In genomic region chr10:60078561-60078917, GRCm38 (mm10) we compare ENCODE assay signal across 8 mouse cellular contexts. TPM values are rescaled to one million over a fixed set of nuclear protein-coding genes. Genes with fewer than 3 reads are reported as not detected.
DNase-seq lines count a peak whose midpoint lies in the region; ATAC-seq and TF ChIP-seq lines count a peak whose summit lies in the region.

No protein-coding gene starts in this region.

- H3K9me3 ChIP-seq in hindbrain, embryonic 12.5 days (replicated peaks), result no peaks in the 10 kb centered on the region
- no peaks in the 10 kb centered on the region for H3K9me3 ChIP-seq in hindbrain, embryonic 10.5 days
- H3K9me3 ChIP-seq in G1E (replicated peaks), result no peaks in the 10 kb centered on the region
- H3K9me3 ChIP-seq in heart, embryonic 14.5 days (ENCODE audit: control insufficient read depth, low read length), result no peaks in the 10 kb centered on the region

- H3K27me3 ChIP-seq in hindbrain, embryonic 12.5 days, result no peaks in the 10 kb centered on the region
- H3K27me3 ChIP-seq in hindbrain, embryonic 10.5 days (ENCODE audit: insufficient read depth, poor library complexity, severe bottlenecking), result no peaks in the 10 kb centered on the region
- H3K27me3 ChIP-seq in G1E (ENCODE audit: insufficient read depth, low read length), result no peaks in the 10 kb centered on the region
- peaks cover 11% of the 10 kb centered on the region; the same call in 1 of the 2 replicates for H3K27me3 ChIP-seq in heart, embryonic 14.5 days (ENCODE audit: control insufficient read depth, insufficient read depth, low read length)

- peaks cover 20% of the 10 kb centered on the region for H3K4me1 ChIP-seq in hindbrain, embryonic 12.5 days
- peaks cover 25% of the 10 kb centered on the region for H3K4me1 ChIP-seq in hindbrain, embryonic 10.5 days (replicated peaks)
- H3K4me1 ChIP-seq in G1E (ENCODE audit: insufficient read depth, low read depth, low read length), result peaks cover 40% of the 10 kb centered on the region
- H3K4me1 ChIP-seq in heart, embryonic 14.5 days (ENCODE audit: control insufficient read depth in 2 of 2, insufficient read depth in 2 of 2, low read length in 2 of 2), result peaks cover 37 to 54% of the 10 kb centered on the region in 2 experiments

- intact Hi-C loops in left cerebral cortex, postnatal 14 days (cut with DNase I), result no loop called here

- no peak for TF ChIP-seq CTCF in G1E (IDR thresholded peaks at IDR 0.05; ENCODE audit: low read depth, low read length)

- H3K4me2 ChIP-seq in hindbrain, embryonic 12.5 days (replicated peaks), result no peak overlapping the region
- peak overlapping the region; percentile 49 for H3K4me2 ChIP-seq in heart, embryonic 14.5 days (ENCODE audit: low read length)

- 0 out of 2 replicates have a peak overlapping the region, but pooled peaks have one; percentile 17 for H3K27ac ChIP-seq in hindbrain, embryonic 12.5 days
- H3K27ac ChIP-seq in hindbrain, embryonic 10.5 days, result no peak overlapping the region
- peak overlapping the region; percentile 63 to 83 for H3K27ac ChIP-seq in heart, embryonic 14.5 days (replicated peaks in 1 of 2; ENCODE audit: control insufficient read depth in 1 of 2, insufficient read depth in 1 of 2, low read depth in 2 of 2, low read length in 2 of 2)

- DNase-seq in hindbrain, embryonic 10.5 days (ENCODE audit: low spot score), result no peak
- DNase-seq in G1E (ENCODE audit: low spot score), result peak; percentile 28
- DNase-seq in c-Kit-positive CD71-positive TER-119-positive erythroid progenitor cells, embryonic 14.5 days (ENCODE audit: low spot score), result peak; percentile 88
- peak; percentile 60 to 68 for DNase-seq in left cerebral cortex, postnatal 14 days (ENCODE audit: low spot score in 2 of 2)
- peak; percentile 71 to 72 for DNase-seq in right cerebral cortex, postnatal 10 days (ENCODE audit: low spot score in 2 of 2)

- no peak for ATAC-seq in hindbrain, embryonic 12.5 days (ENCODE audit: low FRiP score)
- peak; percentile 80 for ATAC-seq in G1E (ENCODE audit: extremely low read depth, insufficient number of reproducible peaks, low FRiP score, poor library complexity, severe bottlenecking)
- ATAC-seq in heart, embryonic 14.5 days (ENCODE audit: insufficient number of reproducible peaks, insufficient read depth, low FRiP score, low read depth), result peak; percentile 79
- ATAC-seq in monocyte, adult 5-6 weeks (replicated peaks; ENCODE audit: insufficient number of reproducible peaks, low FRiP score, low TSS enrichment, poor library complexity, severe bottlenecking), result no peak

- no peak overlapping the region for H3K4me3 ChIP-seq in hindbrain, embryonic 12.5 days
- H3K4me3 ChIP-seq in hindbrain, embryonic 10.5 days, result no peak overlapping the region
- no peak overlapping the region; the same call in 1 of the 2 replicates for H3K4me3 ChIP-seq in G1E (ENCODE audit: low read depth, low read length)
- H3K4me3 ChIP-seq in heart, embryonic 14.5 days (ENCODE audit: control insufficient read depth in 1 of 2, insufficient read depth in 1 of 2, low read depth in 1 of 2, low read length in 2 of 2), result no peak overlapping the region

- H3K9ac ChIP-seq in hindbrain, embryonic 12.5 days, result no peak overlapping the region
- H3K9ac ChIP-seq in heart, embryonic 14.5 days (ENCODE audit: low read length), result 0 out of 2 replicates have a peak overlapping the region, but pooled peaks have one; percentile 5

- H3K36me3 ChIP-seq in hindbrain, embryonic 12.5 days, result no peaks in the 10 kb centered on the region
- no peaks in the 10 kb centered on the region for H3K36me3 ChIP-seq in hindbrain, embryonic 10.5 days
- H3K36me3 ChIP-seq in G1E (replicated peaks), result peaks cover 5% of the 10 kb centered on the region
- H3K36me3 ChIP-seq in heart, embryonic 14.5 days (ENCODE audit: control insufficient read depth, insufficient read depth, low read length), result no peaks in the 10 kb centered on the region

- 72% methylated on average over 5 of the region's 5 CpGs for WGBS in hindbrain, embryonic 12.5 days
- WGBS in hindbrain, embryonic 10.5 days, result 86% methylated on average over 5 of the region's 5 CpGs
- WGBS in heart, embryonic 14.5 days, result 2% methylated on average over 5 of the region's 5 CpGs

RNA-seq across cellular contexts. Expression of gene Spock2, which starts 27.5 kb away (rescaled TPM):
- 35.4 and 38.6 TPM in 2 replicates for polyA plus RNA-seq in hindbrain, embryonic 12.5 days (2016; fragmentation: Nextera tagmentation; extraction: Ambion mirVana)
- polyA plus RNA-seq in hindbrain, embryonic 10.5 days (2016; fragmentation: Nextera tagmentation; extraction: Ambion mirVana), result 17.7 and 20.4 TPM in 2 replicates
- total RNA-seq in G1E (2014; fragmentation: Nextera tagmentation), result not detected in 2 replicates
- 0.12 TPM in 1 of 2 replicates, not detected in the other for total RNA-seq in G1E (2017)
- 0.02 TPM in 1 of 2 replicates, not detected in the other for polyA plus RNA-seq in G1E (2012)
- polyA plus RNA-seq in heart, embryonic 14.5 days (2014; fragmentation: Nextera tagmentation; extraction: Ambion mirVana), result 2.6 and 3.7 TPM in 2 replicates
- total RNA-seq in left cerebral cortex, postnatal 14 days (2021), result 100 to 1,000 TPM; 564 to 596 TPM
- 0.10 to 0.58 TPM (median 0.21 TPM) in 3 replicates for total RNA-seq in monocyte, adult 5-6 weeks (2017)

Comparison
In these comparisons a context has a peak if more than half of its experiments do, and no peak if none do; other contexts are left out.
1. ATAC-seq: peak in G1E (single experiment) and heart, embryonic 14.5 days (single experiment); none in hindbrain, embryonic 12.5 days (single experiment) and monocyte, adult 5-6 weeks (single experiment).